Mouse (Mus musculus) spleen, postnatal 0 days (tissue): ENCODE measurements around the gene Olfr1340. TPM values are rescaled to one million over a fixed set of nuclear protein-coding genes. Genes with fewer than 3 reads are reported as not detected.

Experiments
- polyA plus RNA-seq: library from polyadenylated mRNA; unstranded; fragments of >200 nt; fragmentation: Nextera tagmentation; extraction: Ambion mirVana; gene quantifications from 2 replicates; pipeline ENCODE4 v1.2.1, GENCODE M21; 2015

Gene Olfr1340
- polyA plus RNA-seq = not detected in 2 replicates

DNA sequence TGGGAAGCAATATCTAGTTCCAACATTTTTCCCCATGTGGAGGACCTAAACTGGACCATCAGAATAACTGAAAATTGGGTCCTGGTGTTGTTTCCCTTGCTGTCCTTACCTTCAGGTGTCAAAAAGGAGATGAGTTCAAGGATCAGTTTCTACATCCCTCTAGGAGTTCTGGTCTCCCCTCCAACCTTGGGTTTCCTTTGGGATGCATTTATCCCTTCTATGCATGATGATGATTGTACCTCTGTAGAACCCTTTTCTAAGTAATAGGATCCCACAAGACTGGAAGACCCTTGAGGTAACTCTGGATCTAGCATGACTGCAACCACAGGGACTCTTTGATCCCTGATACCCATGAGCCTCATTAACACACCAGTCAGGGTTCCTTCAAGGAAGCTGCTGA lies at the start of gene Olfr1340:
Gene Olfr1340 (plus strand): TSS at position 301 of the 400 bp plus-strand sequence.

DNA sequence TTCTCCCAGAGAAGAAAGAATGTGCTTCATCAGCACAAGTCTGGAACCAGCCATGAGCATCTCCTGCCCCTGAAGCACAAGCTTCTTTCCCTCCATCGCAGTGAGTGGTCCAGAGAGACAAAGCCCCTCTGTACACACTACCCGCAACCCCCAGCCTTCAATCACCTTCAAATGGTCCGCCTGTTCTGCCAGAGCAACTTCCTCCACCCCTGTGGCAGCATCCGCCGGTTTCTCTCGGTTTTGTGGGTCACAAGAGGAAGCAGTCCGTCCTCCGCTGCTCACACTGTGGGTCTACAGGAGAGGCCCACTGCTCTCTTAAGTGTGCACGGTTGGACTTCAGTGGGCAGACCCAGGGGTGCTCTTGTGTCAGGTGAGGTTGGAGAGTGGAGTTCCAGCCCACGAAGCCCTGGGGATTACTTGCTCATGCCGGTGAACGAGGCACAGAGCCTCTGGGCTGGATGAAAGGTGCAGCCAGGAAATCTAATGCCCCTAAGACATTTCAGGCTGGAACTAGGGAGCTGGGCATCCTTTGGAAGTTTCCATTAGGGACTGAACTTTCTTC lies 27.4 kb upstream of the Olfr1340 start, which contains the start of gene Olfr1342:
Gene Olfr1342 (minus strand): TSS at position 345 of the 562 bp plus-strand sequence.

DNA sequence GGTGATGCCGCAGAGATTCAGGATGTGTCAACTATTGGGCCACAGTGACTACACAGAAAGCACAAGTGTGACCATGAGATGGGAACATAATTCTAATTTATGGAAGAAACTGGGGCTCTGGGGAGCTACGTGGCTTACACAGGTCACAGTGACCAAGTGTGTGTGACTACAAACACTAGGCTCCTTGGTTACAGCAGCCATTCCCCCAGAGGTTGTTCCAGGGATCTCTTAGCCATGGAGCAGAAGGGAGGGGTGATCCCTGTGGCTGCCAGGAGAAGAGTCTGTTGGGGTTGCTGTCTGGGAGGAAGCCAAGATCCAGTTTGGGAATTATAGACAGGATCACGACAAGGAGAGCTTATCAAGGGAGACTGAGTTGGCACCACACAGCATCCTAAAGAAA lies 16.7 kb upstream of the Olfr1340 start, which contains the start of gene Olfr1341:
Gene Olfr1341 (plus strand): TSS at position 301 of the 400 bp plus-strand sequence.

DNA sequence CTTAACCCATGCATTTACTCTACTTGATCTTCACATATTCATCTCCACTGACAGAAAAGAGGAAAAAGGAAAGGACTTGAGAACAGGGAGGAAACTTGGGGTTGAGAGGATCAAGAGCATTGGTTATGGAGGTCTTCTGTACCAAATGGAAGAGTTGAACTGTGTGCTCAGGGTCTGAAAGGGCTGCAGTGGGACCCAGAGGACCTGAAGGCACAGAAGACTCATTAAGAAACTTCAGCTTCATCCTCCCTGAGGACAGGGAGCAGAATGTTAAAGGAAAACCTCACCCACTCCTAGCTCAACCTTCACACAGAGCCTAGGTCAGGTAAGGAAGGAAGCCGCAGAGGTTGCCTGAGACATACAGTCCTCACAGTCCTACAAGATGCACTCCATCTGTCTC lies 11.9 kb downstream of the Olfr1340 start, which contains the start of gene Olfr1339:
Gene Olfr1339 (plus strand): TSS at position 301 of the 400 bp plus-strand sequence.

DNA sequence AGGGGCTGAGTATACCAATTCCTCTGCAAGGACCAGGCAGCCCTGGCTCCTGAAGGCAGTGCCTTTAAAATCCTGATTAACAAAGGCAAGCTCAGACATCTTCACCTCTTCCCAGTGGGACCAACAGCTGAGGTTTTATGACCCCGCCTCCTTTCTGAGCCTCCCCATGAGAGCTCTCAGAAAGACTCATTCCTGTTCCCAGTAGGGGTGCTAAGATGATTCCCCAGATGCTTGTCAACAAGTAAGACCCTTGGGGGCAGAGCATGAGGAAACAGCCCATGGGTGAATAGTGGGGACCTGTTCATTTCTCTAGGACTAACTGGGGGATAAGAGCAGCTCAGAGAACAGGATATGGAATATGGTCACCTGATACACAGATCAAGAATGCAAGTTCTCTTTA lies 38.7 kb downstream of the Olfr1340 start, which contains the start of gene Olfr1338:
Gene Olfr1338 (minus strand): TSS at position 101 of the 400 bp plus-strand sequence.

Other genes with a start within 250 kb of the Olfr1340 start
- gene Tie1, start 230.1 kb upstream of the Olfr1340 start, polyA plus RNA-seq = 15.2 and 16.1 TPM in 2 replicates
- gene 2610528J11Rik, start 193.1 kb upstream of the Olfr1340 start, polyA plus RNA-seq = 0.29 and 0.38 TPM in 2 replicates
- gene Tmem125, start 176.1 kb upstream of the Olfr1340 start, polyA plus RNA-seq = 0.24 and 0.28 TPM in 2 replicates
- 0.42 and 0.49 TPM in 2 replicates for gene Cfap57, start 99.4 kb upstream of the Olfr1340 start, polyA plus RNA-seq
- gene Ebna1bp2, start 99.3 kb upstream of the Olfr1340 start, polyA plus RNA-seq = 111 and 115 TPM in 2 replicates
- gene Olfr62, start 61.2 kb upstream of the Olfr1340 start, polyA plus RNA-seq = not detected in 2 replicates
- not detected in 2 replicates for gene Olfr1342, start 27.4 kb upstream of the Olfr1340 start, polyA plus RNA-seq
- not detected in 2 replicates for gene Olfr1341, start 16.6 kb upstream of the Olfr1340 start, polyA plus RNA-seq
- not detected in 2 replicates for gene Olfr1339, start 12.0 kb downstream of the Olfr1340 start, polyA plus RNA-seq
- gene Olfr1338, start 38.6 kb downstream of the Olfr1340 start, polyA plus RNA-seq = not detected in 2 replicates
- gene Olfr1337, start 62.4 kb downstream of the Olfr1340 start, polyA plus RNA-seq = not detected in 2 replicates
- gene Olfr1335, start 89.8 kb downstream of the Olfr1340 start, polyA plus RNA-seq = not detected in 2 replicates
- not detected in 2 replicates for gene Olfr1333, start 116.1 kb downstream of the Olfr1340 start, polyA plus RNA-seq
- not detected in 2 replicates for gene Olfr1331, start 144.5 kb downstream of the Olfr1340 start, polyA plus RNA-seq
- not detected in 2 replicates for gene Olfr1330, start 168.5 kb downstream of the Olfr1340 start, polyA plus RNA-seq
- gene Olfr1329, start 197.3 kb downstream of the Olfr1340 start, polyA plus RNA-seq = not detected in 2 replicates
- gene Olfr1328, start 218.5 kb downstream of the Olfr1340 start, polyA plus RNA-seq = not detected in 2 replicates
- gene Lao1, start 241.4 kb downstream of the Olfr1340 start, polyA plus RNA-seq = not detected in 2 replicates